Mouse (Mus musculus) midbrain, embryonic 16.5 days (tissue): ENCODE data around the gene Kif3c. TPM values are rescaled to one million over a fixed set of nuclear protein-coding genes. Genes with fewer than 3 reads are reported as not detected.
A peak's percentile ranks its signal among the peaks of the same experiment; 100 is the strongest.
"Not testable (repeated sequence)": the region's sequence is repeated elsewhere in the genome, so short reads cannot be mapped to it uniquely, and the experiment has no call there.

Experiments
- ATAC-seq: fragments of 200-750 bp; cut with Nextera tagmentation; 2 replicates; pipeline ENCODE4 v1.8.0; 2017; ENCODE audit warnings: moderate TSS enrichment
- H3K27ac ChIP-seq: fragments of 300-500 bp; sonication (generic); 2 replicates; pipeline ENCODE4 v1.5.1; 2014; ENCODE audit warnings: mild to moderate bottlenecking, low read length, mixed read lengths
- H3K27me3 ChIP-seq: fragments of 300-500 bp; sonication (generic); 2 replicates; pipeline ENCODE4 v1.6.1; 2014; ENCODE audit warnings: low read depth, low read length, mixed read lengths; ENCODE audit not compliant: control insufficient read depth, insufficient read depth
- H3K36me3 ChIP-seq: fragments of 300-500 bp; sonication (generic); 2 replicates; pipeline ENCODE4 v1.6.1; 2014; ENCODE audit warnings: mild to moderate bottlenecking, low read length, moderate library complexity, mixed read lengths; ENCODE audit not compliant: control insufficient read depth, insufficient read depth
- H3K4me1 ChIP-seq: fragments of 300-500 bp; sonication (generic); 2 replicates; pipeline ENCODE4 v1.6.1; 2014; ENCODE audit warnings: mild to moderate bottlenecking, low read length, mixed read lengths; ENCODE audit not compliant: control insufficient read depth, insufficient read depth
- H3K4me2 ChIP-seq: fragments of 300-500 bp; sonication (generic); 2 replicates; pipeline ENCODE4 v1.6.1; 2014; ENCODE audit warnings: mild to moderate bottlenecking, low read length, mixed read lengths
- H3K4me3 ChIP-seq: fragments of 300-500 bp; sonication (generic); 2 replicates; pipeline ENCODE4 v1.5.1; 2014; ENCODE audit warnings: low read depth, mild to moderate bottlenecking, low read length, moderate library complexity, mixed read lengths
- H3K9ac ChIP-seq: fragments of 300-500 bp; sonication (generic); 2 replicates; pipeline ENCODE4 v1.6.1; 2014; ENCODE audit warnings: low read depth, low read length, mixed read lengths
- H3K9me3 ChIP-seq: fragments of 300-500 bp; sonication (generic); replicated peaks from 2 replicates; pipeline ENCODE4 v1.6.1; 2014; ENCODE audit warnings: mild to moderate bottlenecking, low read length, mixed read lengths; ENCODE audit not compliant: control insufficient read depth, poor library complexity, severe bottlenecking
- WGBS: fragments of 180-500 bp; shearing (Covaris S2); extraction: QIAGEN DNeasy Blood & Tissue Kit; methylation state at CpG from one replicate; pipeline ENCODE4 v1.1.7; 2014; 5-methylcytosine and 5-hydroxymethylcytosine counted together
- polyA plus RNA-seq: library from polyadenylated mRNA; unstranded; fragments of >200 nt; fragmentation: Nextera tagmentation; extraction: Ambion mirVana; gene quantifications from 2 replicates; pipeline ENCODE4 v1.2.1, GENCODE M21; 2015

Kif3c gene
- polyA plus RNA-seq, 1 experiment from 2014 or later = 94.5 TPM

GRCm38 (mm10) chr12:3391276-3391675 is 26.3 kb downstream of the Kif3c start:
- peaks cover 45% of the 10 kb centered on the region for H3K36me3 ChIP-seq
- no peaks in the 10 kb centered on the region; the same call in 1 of the 2 replicates for H3K4me1 ChIP-seq

GRCm38 (mm10) chr12:3393140-3393539 is 28.2 kb downstream of the Kif3c start:
- H3K9ac ChIP-seq = no peak overlapping the region
- no peaks in the 10 kb centered on the region for H3K27me3 ChIP-seq
- no peak overlapping the region for H3K4me3 ChIP-seq
- H3K4me2 ChIP-seq = no peak overlapping the region
- no peaks in the 10 kb centered on the region for H3K9me3 ChIP-seq
- H3K4me1 ChIP-seq = no peaks in the 10 kb centered on the region; the same call in 1 of the 2 replicates
- WGBS = 73% methylated on average over 4 of the region's 4 CpGs
- peaks cover 44% of the 10 kb centered on the region for H3K36me3 ChIP-seq
- no peak overlapping the region for H3K27ac ChIP-seq
- no peak for ATAC-seq

More at GRCm38 (mm10) chr12:3391276-3391675, 26.3 kb downstream of the Kif3c start:
- Histone ChIP-seq H3K4me3 (no peak overlapping the region), H3K27ac (no peak overlapping the region), H3K4me2 (no peak overlapping the region), H3K9ac (no peak overlapping the region), H3K27me3 (no peaks in the 10 kb centered on the region), H3K9me3 (no peaks in the 10 kb centered on the region)
- no peak for ATAC-seq
- 89% methylated on average over 1 of the region's 1 CpGs for WGBS

- Histone ChIP-seq H3K9ac (no peak overlapping the region), H3K27ac (no peak overlapping the region), H3K9me3 (no peaks in the 10 kb centered on the region), H3K4me1 (no peaks in the 10 kb centered on the region), H3K36me3 (peaks cover 39% of the 10 kb centered on the region), H3K4me3 (no peak overlapping the region), H3K27me3 (no peaks in the 10 kb centered on the region), H3K4me2 (no peak overlapping the region)
- 98% methylated on average over 8 of the region's 8 CpGs for WGBS
- no peak for ATAC-seq
Measured at GRCm38 (mm10) chr12:3396931-3397330, 32.0 kb downstream of the Kif3c start.

- ATAC-seq = 0 out of 2 replicates have a peak, but pooled peaks have one; percentile 22
- not testable (repeated sequence) for H3K9me3 ChIP-seq, H3K27me3 ChIP-seq, H3K4me1 ChIP-seq, H3K4me2 ChIP-seq, H3K27ac ChIP-seq, H3K9ac ChIP-seq, H3K4me3 ChIP-seq
- 60% methylated on average over 3 of the region's 3 CpGs for WGBS
- peaks cover 24% of the 10 kb centered on the region for H3K36me3 ChIP-seq
Measured at GRCm38 (mm10) chr12:3405662-3406061, 40.7 kb downstream of the Kif3c start.

GRCm38 (mm10) chr12:3406585-3406984 is 41.7 kb downstream of the Kif3c start:
- Histone ChIP-seq H3K27me3 (no peaks in the 10 kb centered on the region), H3K36me3 (peaks cover 17% of the 10 kb centered on the region), H3K4me1 (no peaks in the 10 kb centered on the region), H3K4me3 (no peak overlapping the region), H3K9me3 (no peaks in the 10 kb centered on the region), H3K27ac (no peak overlapping the region), H3K9ac (no peak overlapping the region), H3K4me2 (no peak overlapping the region)
- peak; percentile 57; the same call in 1 of the 2 replicates for ATAC-seq
- WGBS = 67% methylated on average over 6 of the region's 6 CpGs

- ATAC-seq = no peak
- H3K9ac ChIP-seq = no peak overlapping the region
- no peaks in the 10 kb centered on the region for H3K4me1 ChIP-seq
- H3K4me3 ChIP-seq = no peak overlapping the region
- no peaks in the 10 kb centered on the region for H3K36me3 ChIP-seq
- no peak overlapping the region for H3K27ac ChIP-seq
- no peaks in the 10 kb centered on the region for H3K9me3 ChIP-seq
- H3K27me3 ChIP-seq = no peaks in the 10 kb centered on the region
- H3K4me2 ChIP-seq = no peak overlapping the region
- 95% methylated on average over 4 of the region's 4 CpGs for WGBS
Measured at GRCm38 (mm10) chr12:3414956-3415355, 50.0 kb downstream of the Kif3c start.

GRCm38 (mm10) chr12:3418761-3419160 is 53.8 kb downstream of the Kif3c start:
- no peaks in the 10 kb centered on the region for H3K9me3 ChIP-seq
- no peaks in the 10 kb centered on the region for H3K4me1 ChIP-seq
- no peaks in the 10 kb centered on the region for H3K36me3 ChIP-seq
- WGBS = 97% methylated on average over 3 of the region's 3 CpGs
- no peak overlapping the region for H3K27ac ChIP-seq
- H3K9ac ChIP-seq = no peak overlapping the region
- no peak overlapping the region for H3K4me2 ChIP-seq
- H3K27me3 ChIP-seq = no peaks in the 10 kb centered on the region
- H3K4me3 ChIP-seq = no peak overlapping the region
- ATAC-seq = no peak

- Histone ChIP-seq H3K9me3 (no peaks in the 10 kb centered on the region), H3K36me3 (no peaks in the 10 kb centered on the region), H3K9ac (no peak overlapping the region), H3K27ac (no peak overlapping the region), H3K4me2 (no peak overlapping the region), H3K4me1 (peaks cover 9% of the 10 kb centered on the region), H3K27me3 (no peaks in the 10 kb centered on the region), H3K4me3 (no peak overlapping the region)
- ATAC-seq = no peak
- WGBS = 97% methylated on average over 2 of the region's 2 CpGs
Measured at GRCm38 (mm10) chr12:3420519-3420918, 55.6 kb downstream of the Kif3c start.

GRCm38 (mm10) chr12:3422786-3423185 is 57.9 kb downstream of the Kif3c start:
- Histone ChIP-seq H3K27ac (no peak overlapping the region), H3K4me1 (peaks cover 11% of the 10 kb centered on the region), H3K9me3 (no peaks in the 10 kb centered on the region), H3K9ac (no peak overlapping the region), H3K36me3 (no peaks in the 10 kb centered on the region), H3K4me3 (no peak overlapping the region), H3K27me3 (no peaks in the 10 kb centered on the region), H3K4me2 (no peak overlapping the region)
- WGBS = 96% methylated on average over 1 of the region's 1 CpGs
- no peak for ATAC-seq
